Mouse (Mus musculus): ENCODE measurements at regions not wholly inside any gene's neighbourhood (a gene's known extent, or its start where the extent isn't known, plus 50 kb on each side); places are given as distances from the start of the nearest gene placed in this dataset.

DNA sequence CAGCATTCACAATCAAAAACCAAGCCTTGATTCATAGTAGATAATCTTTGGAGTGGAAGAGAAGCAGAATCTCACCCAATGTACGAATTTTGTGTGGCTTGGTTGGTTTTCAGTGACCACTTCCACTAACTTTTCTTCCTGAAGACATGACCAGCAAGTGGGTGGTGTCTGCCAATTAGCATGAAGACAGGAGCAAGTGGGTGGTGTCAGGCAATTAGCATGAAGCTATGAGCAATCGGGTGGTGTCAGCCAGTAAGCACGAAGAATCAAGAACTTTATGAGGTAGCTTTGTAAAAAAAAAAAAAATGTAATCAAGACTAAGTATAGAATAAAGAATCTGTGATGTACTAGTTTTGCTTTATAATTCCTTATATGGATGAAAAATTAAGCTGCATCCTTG lies 2319.2 kb upstream of the Gm7489 start:
- TF ChIP-seq POLR2A (IDR thresholded peaks at IDR 0.05; ENCODE audit: low read depth, low read length) (no peak), CTCF (conservative IDR thresholded peaks at IDR 0.05; ENCODE audit: insufficient read depth, insufficient read length, low read depth, low read length) (no peak)
